Mouse (Mus musculus): ENCODE measurements around the gene Agbl4. TPM values are rescaled to one million over a fixed set of nuclear protein-coding genes. Genes with fewer than 3 reads are reported as not detected.

Agbl4 gene
- polyA plus RNA-seq, 1 experiment: not detected

DNA sequence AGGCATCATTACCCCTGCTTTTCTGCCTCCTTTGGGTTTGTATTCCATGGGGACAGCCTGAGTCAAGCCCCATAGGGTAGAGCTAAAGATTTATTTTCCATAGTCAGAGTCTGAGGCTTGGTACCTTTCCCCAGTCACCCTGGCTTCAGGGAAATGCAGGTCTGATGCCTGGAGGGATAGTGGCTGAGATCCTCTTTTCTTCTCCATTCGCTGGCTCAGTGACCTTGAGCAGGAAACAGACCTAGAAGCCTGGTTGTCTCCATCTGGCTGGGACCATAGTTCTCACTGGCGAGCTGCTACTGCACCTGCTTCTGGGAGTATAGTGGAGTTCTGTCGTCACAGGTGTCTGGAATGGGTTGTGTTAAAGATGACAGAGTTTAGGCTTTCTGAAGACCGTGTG, 1132.5 kb downstream of the Agbl4 start:
- no peaks in the 10 kb centered on the region for H3K27me3 ChIP-seq (ENCODE audit: control insufficient read depth, insufficient read depth, insufficient read length)
- H3K4me3 ChIP-seq (ENCODE audit: insufficient read depth, poor library complexity, severe bottlenecking): no peak overlapping the region
- no peak overlapping the region for H3ac ChIP-seq (ENCODE audit: control insufficient read depth, insufficient read length, low read depth)
- no peaks in the 10 kb centered on the region for H3K79me3 ChIP-seq (ENCODE audit: low read depth)
- no peaks in the 10 kb centered on the region for H3K79me2 ChIP-seq (ENCODE audit: control insufficient read depth, insufficient read depth)
- TF ChIP-seq USF1 (IDR thresholded peaks at IDR 0.05; ENCODE audit: low read depth) (no peak), MAX (IDR thresholded peaks at IDR 0.05) (no peak), MYOG (IDR thresholded peaks at IDR 0.05; ENCODE audit: control insufficient read depth, extremely low read depth, insufficient read length) (no peak), CTCF (IDR thresholded peaks at IDR 0.05; ENCODE audit: control insufficient read depth, insufficient read depth, insufficient read length) (no peak), MYOD1 (IDR thresholded peaks at IDR 0.05; ENCODE audit: control insufficient read depth, insufficient read length, low read depth) (no peak), FOSL1 (IDR thresholded peaks at IDR 0.05; ENCODE audit: insufficient read depth, low read length, poor library complexity, severe bottlenecking) (no peak), CEBPB (IDR thresholded peaks at IDR 0.05; ENCODE audit: low read depth) (no peak)
- H3K36me3 ChIP-seq (ENCODE audit: control insufficient read depth, insufficient read depth): no peaks in the 10 kb centered on the region

DNA sequence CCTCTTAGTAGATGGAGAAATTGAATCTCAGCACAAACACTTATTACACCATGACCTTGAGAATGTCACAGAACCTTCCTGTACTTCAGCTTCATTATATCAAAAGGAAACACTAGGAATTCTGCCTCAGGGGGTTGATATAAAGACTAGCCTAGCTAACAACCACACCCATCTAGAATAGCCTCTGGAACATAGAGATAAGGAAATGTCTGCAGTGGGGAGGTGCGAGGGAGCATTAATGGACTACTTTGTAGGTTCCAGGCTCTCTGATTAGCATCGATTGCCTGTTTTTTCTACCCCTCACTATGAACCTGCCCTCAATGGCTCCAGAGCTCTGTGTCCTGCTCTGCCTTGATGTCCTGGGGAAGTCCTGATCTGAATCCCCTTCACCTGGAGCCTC, 1133.1 kb downstream of the Agbl4 start:
- H3K27me3 ChIP-seq (ENCODE audit: control insufficient read depth, insufficient read depth, insufficient read length): no peaks in the 10 kb centered on the region
- H3K36me3 ChIP-seq (ENCODE audit: control insufficient read depth, insufficient read depth): no peaks in the 10 kb centered on the region
- TF ChIP-seq CTCF (IDR thresholded peaks at IDR 0.05; ENCODE audit: control insufficient read depth, insufficient read depth, insufficient read length) (no peak), MYOG (IDR thresholded peaks at IDR 0.05; ENCODE audit: control insufficient read depth, extremely low read depth, insufficient read length) (no peak), CEBPB (IDR thresholded peaks at IDR 0.05; ENCODE audit: low read depth) (no peak), MYOD1 (IDR thresholded peaks at IDR 0.05; ENCODE audit: control insufficient read depth, insufficient read length, low read depth) (no peak), FOSL1 (IDR thresholded peaks at IDR 0.05; ENCODE audit: insufficient read depth, low read length, poor library complexity, severe bottlenecking) (no peak), USF1 (IDR thresholded peaks at IDR 0.05; ENCODE audit: low read depth) (no peak), MAX (IDR thresholded peaks at IDR 0.05) (no peak)
- no peak overlapping the region for H3K4me3 ChIP-seq (ENCODE audit: insufficient read depth, poor library complexity, severe bottlenecking)
- no peaks in the 10 kb centered on the region for H3K79me2 ChIP-seq (ENCODE audit: control insufficient read depth, insufficient read depth)
- H3K79me3 ChIP-seq (ENCODE audit: low read depth): no peaks in the 10 kb centered on the region
- no peak overlapping the region for H3ac ChIP-seq (ENCODE audit: control insufficient read depth, insufficient read length, low read depth)

DNA sequence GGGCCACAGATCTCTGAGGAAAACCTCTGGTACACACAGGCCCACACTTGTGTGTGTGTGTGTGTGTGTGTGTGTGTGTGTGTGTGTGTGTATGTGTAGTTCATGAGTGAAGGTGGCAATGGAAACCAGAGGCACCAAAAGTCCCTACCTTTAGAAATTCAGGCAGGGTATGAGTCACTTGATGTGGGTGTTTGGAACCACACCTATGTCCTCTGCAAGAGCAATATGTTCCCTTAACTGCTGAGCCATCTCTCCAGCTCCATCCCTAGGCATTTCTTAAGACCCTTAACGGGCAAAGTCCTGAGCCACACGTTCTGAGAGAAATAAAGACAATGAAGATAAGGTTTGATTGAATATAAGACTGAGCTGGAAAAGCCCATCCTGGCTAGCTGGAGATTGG, 1147.2 kb downstream of the Agbl4 start:
- Histone ChIP-seq H3ac (ENCODE audit: control insufficient read depth, insufficient read length, low read depth) (no peak overlapping the region), H3K4me3 (ENCODE audit: insufficient read depth, poor library complexity, severe bottlenecking) (no peak overlapping the region), H3K79me3 (ENCODE audit: low read depth) (no peaks in the 10 kb centered on the region), H3K79me2 (ENCODE audit: control insufficient read depth, insufficient read depth) (no peaks in the 10 kb centered on the region), H3K27me3 (ENCODE audit: control insufficient read depth, insufficient read depth, insufficient read length) (no peaks in the 10 kb centered on the region), H3K36me3 (ENCODE audit: control insufficient read depth, insufficient read depth) (no peaks in the 10 kb centered on the region)
- TF ChIP-seq USF1 (IDR thresholded peaks at IDR 0.05; ENCODE audit: low read depth) (no peak), MAX (IDR thresholded peaks at IDR 0.05) (no peak), MYOD1 (IDR thresholded peaks at IDR 0.05; ENCODE audit: control insufficient read depth, insufficient read length, low read depth) (no peak), CTCF (IDR thresholded peaks at IDR 0.05; ENCODE audit: control insufficient read depth, insufficient read depth, insufficient read length) (no peak), CEBPB (IDR thresholded peaks at IDR 0.05; ENCODE audit: low read depth) (no peak), FOSL1 (IDR thresholded peaks at IDR 0.05; ENCODE audit: insufficient read depth, low read length, poor library complexity, severe bottlenecking) (no peak), MYOG (IDR thresholded peaks at IDR 0.05; ENCODE audit: control insufficient read depth, extremely low read depth, insufficient read length) (no peak)

DNA sequence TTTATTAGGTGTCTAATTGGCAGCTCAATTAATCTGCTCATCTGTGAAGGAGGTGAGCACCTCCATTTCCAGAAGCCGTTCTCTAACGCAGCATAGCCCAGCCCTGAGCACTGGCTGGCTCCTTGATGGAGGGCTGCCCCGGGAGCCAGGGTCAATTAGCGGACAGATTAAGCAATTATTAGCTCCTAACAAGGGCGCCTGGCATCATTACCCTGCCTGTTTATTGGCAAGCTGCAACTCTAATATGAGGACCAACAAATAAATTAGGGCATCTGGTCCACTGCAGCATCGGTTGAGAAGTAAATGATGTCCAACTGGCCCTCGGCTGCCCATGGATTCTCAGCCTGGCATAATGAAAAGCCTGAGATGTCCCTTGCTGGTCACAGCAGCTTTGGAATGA, 1148.5 kb downstream of the Agbl4 start:
- Histone ChIP-seq H3K27me3 (ENCODE audit: control insufficient read depth, insufficient read depth, insufficient read length) (no peaks in the 10 kb centered on the region), H3K4me3 (ENCODE audit: insufficient read depth, poor library complexity, severe bottlenecking) (no peak overlapping the region), H3K36me3 (ENCODE audit: control insufficient read depth, insufficient read depth) (no peaks in the 10 kb centered on the region), H3K79me3 (ENCODE audit: low read depth) (no peaks in the 10 kb centered on the region), H3K79me2 (ENCODE audit: control insufficient read depth, insufficient read depth) (no peaks in the 10 kb centered on the region), H3ac (ENCODE audit: control insufficient read depth, insufficient read length, low read depth) (no peak overlapping the region)
- TF ChIP-seq CTCF (IDR thresholded peaks at IDR 0.05; ENCODE audit: control insufficient read depth, insufficient read depth, insufficient read length) (no peak), FOSL1 (IDR thresholded peaks at IDR 0.05; ENCODE audit: insufficient read depth, low read length, poor library complexity, severe bottlenecking) (no peak), USF1 (IDR thresholded peaks at IDR 0.05; ENCODE audit: low read depth) (no peak), CEBPB (IDR thresholded peaks at IDR 0.05; ENCODE audit: low read depth) (no peak), MYOG (IDR thresholded peaks at IDR 0.05; ENCODE audit: control insufficient read depth, extremely low read depth, insufficient read length) (no peak), MAX (IDR thresholded peaks at IDR 0.05) (no peak), MYOD1 (IDR thresholded peaks at IDR 0.05; ENCODE audit: control insufficient read depth, insufficient read length, low read depth) (no peak)

DNA sequence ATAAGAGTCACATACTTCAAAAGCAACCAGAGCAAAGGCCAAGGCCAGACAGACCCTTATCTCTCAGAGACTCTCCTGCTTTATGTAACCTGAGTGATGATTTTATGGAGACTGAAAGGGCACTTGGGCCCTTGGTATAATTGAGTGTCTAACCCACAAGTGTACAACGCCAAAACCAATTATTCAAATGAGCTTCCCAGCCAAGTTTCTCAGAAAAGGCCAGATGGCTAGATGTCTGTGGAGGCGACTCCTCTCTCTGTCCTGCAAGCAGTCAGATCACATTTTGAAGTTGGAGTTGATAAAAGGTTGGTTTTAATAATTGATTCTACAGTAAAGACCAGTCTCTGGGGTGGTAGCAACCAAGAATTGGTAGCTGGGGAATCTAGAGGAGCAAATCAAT, 1158.0 kb downstream of the Agbl4 start:
- H3K27me3 ChIP-seq (ENCODE audit: control insufficient read depth, insufficient read depth, insufficient read length): no peaks in the 10 kb centered on the region
- TF ChIP-seq MYOG (IDR thresholded peaks at IDR 0.05; ENCODE audit: control insufficient read depth, extremely low read depth, insufficient read length): no peak
- TF ChIP-seq USF1 (IDR thresholded peaks at IDR 0.05; ENCODE audit: low read depth): no peak
- no peak for TF ChIP-seq MAX (IDR thresholded peaks at IDR 0.05)
- no peak for TF ChIP-seq CTCF (IDR thresholded peaks at IDR 0.05; ENCODE audit: control insufficient read depth, insufficient read depth, insufficient read length)
- no peak for TF ChIP-seq FOSL1 (IDR thresholded peaks at IDR 0.05; ENCODE audit: insufficient read depth, low read length, poor library complexity, severe bottlenecking)
- TF ChIP-seq MYOD1 (IDR thresholded peaks at IDR 0.05; ENCODE audit: control insufficient read depth, insufficient read length, low read depth): no peak
- TF ChIP-seq CEBPB (IDR thresholded peaks at IDR 0.05; ENCODE audit: low read depth): no peak
- no peak overlapping the region for H3K4me3 ChIP-seq (ENCODE audit: insufficient read depth, poor library complexity, severe bottlenecking)
- no peak overlapping the region for H3ac ChIP-seq (ENCODE audit: control insufficient read depth, insufficient read length, low read depth)
- no peaks in the 10 kb centered on the region for H3K79me3 ChIP-seq (ENCODE audit: low read depth)
- no peaks in the 10 kb centered on the region for H3K36me3 ChIP-seq (ENCODE audit: control insufficient read depth, insufficient read depth)
- H3K79me2 ChIP-seq (ENCODE audit: control insufficient read depth, insufficient read depth): no peaks in the 10 kb centered on the region

Measured in C2C12 (cell line).